Mouse (Mus musculus): ENCODE measurements around the gene Ptges3l.
A peak's percentile ranks its signal among the peaks of the same experiment; 100 is the strongest.

DNA sequence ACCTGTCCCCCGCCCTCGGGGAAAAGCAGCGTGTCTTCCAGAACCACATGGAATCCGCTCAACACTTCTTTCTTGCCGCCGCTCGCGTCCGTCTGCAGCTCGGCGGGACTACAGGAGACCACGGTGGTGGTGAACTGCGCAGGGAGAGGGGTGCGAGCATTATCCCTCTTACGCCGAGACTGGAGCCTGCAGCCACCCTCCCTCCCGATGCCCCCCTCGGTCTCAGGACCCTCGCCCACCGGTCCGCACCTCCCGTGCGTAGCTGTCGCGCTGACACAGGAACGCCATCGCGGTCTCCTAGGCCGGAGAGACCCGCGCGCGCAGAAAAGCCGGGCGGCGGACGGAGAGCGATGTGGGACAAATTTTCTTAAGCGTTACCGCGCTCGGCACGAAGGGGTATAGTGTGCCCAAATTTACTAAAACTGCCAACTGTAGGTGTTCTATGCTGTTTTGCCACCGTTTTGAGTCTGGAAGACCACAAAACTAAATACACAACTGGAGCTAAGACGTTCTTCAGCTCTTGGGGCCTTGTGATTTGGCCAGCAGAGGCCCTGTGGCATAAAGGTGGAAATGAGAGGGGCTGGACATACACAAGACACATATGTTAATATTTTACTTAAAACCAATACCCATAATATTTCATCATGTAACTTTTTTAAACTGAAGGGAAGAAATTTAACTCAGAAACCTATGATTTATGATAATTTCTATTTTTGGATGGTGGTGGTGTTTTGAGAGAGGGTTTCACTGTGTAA is 7.9 kb downstream of the Ptges3l start, which contains the start of gene Aarsd1:
- TF ChIP-seq CTCF (conservative IDR thresholded peaks at IDR 0.05; ENCODE audit: insufficient read depth, insufficient read length, low read depth, low read length) (0 out of 2 replicates have a peak, but pooled peaks have one; percentile 0), POLR2A (IDR thresholded peaks at IDR 0.05; ENCODE audit: low read depth, low read length) (no peak)
